Mouse (Mus musculus) spleen, adult 12 weeks (tissue): ENCODE data around the gene Cnpy3.

Source experiments
- DNase-seq: peaks from one replicate; pipeline ENCODE4 v3.0.0; 2022; ENCODE audit warnings: low spot score

Gene Cnpy3

GRCm38 (mm10) chr17:46714756-46715481, 37.1 kb downstream of the Cnpy3 start:
- peak; percentile 37 for DNase-seq

GRCm38 (mm10) chr17:46713849-46714248, 38.2 kb downstream of the Cnpy3 start:
- no peak for DNase-seq

- no peak for DNase-seq
Measured at GRCm38 (mm10) chr17:46712442-46712841, 39.6 kb downstream of the Cnpy3 start.

GRCm38 (mm10) chr17:46711612-46712271, 40.3 kb downstream of the Cnpy3 start:
- DNase-seq: peak; percentile 42

- peak; percentile 78 for DNase-seq
Measured at GRCm38 (mm10) chr17:46710959-46711597, 40.9 kb downstream of the Cnpy3 start, which contains the start of gene Pex6. Gene Pex6, plus strand, starts transcription at chr17:46711463.

- DNase-seq: no peak
Measured at GRCm38 (mm10) chr17:46706375-46707089, 45.5 kb downstream of the Cnpy3 start.

GRCm38 (mm10) chr17:46704887-46705835, 46.9 kb downstream of the Cnpy3 start, which contains the start of gene Ppp2r5d:
Gene Ppp2r5d, minus strand, starts transcription at chr17:46705111.
- peak; percentile 96 for DNase-seq

- no peak for DNase-seq
Measured at GRCm38 (mm10) chr17:46703971-46704886, 47.8 kb downstream of the Cnpy3 start.

- DNase-seq: no peak
Measured at GRCm38 (mm10) chr17:46702506-46702905, 49.5 kb downstream of the Cnpy3 start.

GRCm38 (mm10) chr17:46702100-46702499, 49.9 kb downstream of the Cnpy3 start:
- DNase-seq: no peak

GRCm38 (mm10) chr17:46701489-46701888, 50.5 kb downstream of the Cnpy3 start:
- no peak for DNase-seq

GRCm38 (mm10) chr17:46699912-46700311, 52.1 kb downstream of the Cnpy3 start:
- DNase-seq: no peak

- DNase-seq: no peak
Measured at GRCm38 (mm10) chr17:46699245-46699644, 52.8 kb downstream of the Cnpy3 start.

GRCm38 (mm10) chr17:46698515-46698914, 53.5 kb downstream of the Cnpy3 start:
- no peak for DNase-seq

GRCm38 (mm10) chr17:46694517-46695063, 57.4 kb downstream of the Cnpy3 start:
- no peak for DNase-seq

- DNase-seq: no peak
Measured at GRCm38 (mm10) chr17:46691390-46691789, 60.6 kb downstream of the Cnpy3 start.

GRCm38 (mm10) chr17:46690665-46691064, 61.3 kb downstream of the Cnpy3 start:
- no peak for DNase-seq

- DNase-seq: no peak
Measured at GRCm38 (mm10) chr17:46685913-46686312, 66.1 kb downstream of the Cnpy3 start.
